Mouse (Mus musculus): ENCODE data around the gene Tmem94. TPM values are rescaled to one million over a fixed set of nuclear protein-coding genes. Genes with fewer than 3 reads are reported as not detected.

Tmem94 gene
- polyA plus RNA-seq, 1 experiment from 2014 or later: 22.9 TPM

DNA sequence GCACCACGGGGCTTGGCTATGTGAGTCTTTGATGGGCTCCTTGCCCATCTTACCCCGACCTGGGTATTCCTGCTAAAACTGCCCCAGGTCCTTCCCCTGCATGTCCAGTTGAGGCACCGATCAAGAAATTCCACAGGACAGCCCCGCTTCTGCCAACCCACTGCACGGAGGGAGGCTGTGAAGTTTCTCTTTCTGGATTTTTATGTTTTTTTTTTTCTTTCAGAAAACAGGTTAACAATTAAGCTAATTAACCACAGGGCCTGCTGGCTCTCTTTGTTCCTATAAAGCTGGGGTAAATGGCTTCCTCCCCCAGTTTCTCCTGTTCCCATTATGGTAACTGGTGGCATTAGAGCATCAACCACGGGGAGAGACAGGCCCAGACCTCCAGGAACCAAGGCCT is 68.8 kb downstream of the Tmem94 start:
- Histone ChIP-seq H3K4me2 (no peak overlapping the region), H3K4me1 (ENCODE audit: control insufficient read depth, insufficient read depth, low read length) (peaks cover 80% of the 10 kb centered on the region), H3K4me3 (ENCODE audit: low read depth, low read length) (no peak overlapping the region), H3K9me3 (replicated peaks; ENCODE audit: control insufficient read depth, low read length) (no peaks in the 10 kb centered on the region), H3K27me3 (ENCODE audit: control insufficient read depth, insufficient read depth, low read length) (no peaks in the 10 kb centered on the region), H3K36me3 (ENCODE audit: control insufficient read depth, insufficient read depth, low read length) (no peaks in the 10 kb centered on the region), H3K9ac (ENCODE audit: low read depth, low read length) (0 out of 2 replicates have a peak overlapping the region, but pooled peaks have one; percentile 48), H3K27ac (ENCODE audit: low read depth, low read length) (peak overlapping the region; percentile 94)
- WGBS (ENCODE audit: insufficient replicate concordance): 79% methylated on average over 6 of the region's 6 CpGs
- ATAC-seq (replicated peaks; ENCODE audit: insufficient number of reproducible peaks, low FRiP score, low TSS enrichment): no peak

DNA sequence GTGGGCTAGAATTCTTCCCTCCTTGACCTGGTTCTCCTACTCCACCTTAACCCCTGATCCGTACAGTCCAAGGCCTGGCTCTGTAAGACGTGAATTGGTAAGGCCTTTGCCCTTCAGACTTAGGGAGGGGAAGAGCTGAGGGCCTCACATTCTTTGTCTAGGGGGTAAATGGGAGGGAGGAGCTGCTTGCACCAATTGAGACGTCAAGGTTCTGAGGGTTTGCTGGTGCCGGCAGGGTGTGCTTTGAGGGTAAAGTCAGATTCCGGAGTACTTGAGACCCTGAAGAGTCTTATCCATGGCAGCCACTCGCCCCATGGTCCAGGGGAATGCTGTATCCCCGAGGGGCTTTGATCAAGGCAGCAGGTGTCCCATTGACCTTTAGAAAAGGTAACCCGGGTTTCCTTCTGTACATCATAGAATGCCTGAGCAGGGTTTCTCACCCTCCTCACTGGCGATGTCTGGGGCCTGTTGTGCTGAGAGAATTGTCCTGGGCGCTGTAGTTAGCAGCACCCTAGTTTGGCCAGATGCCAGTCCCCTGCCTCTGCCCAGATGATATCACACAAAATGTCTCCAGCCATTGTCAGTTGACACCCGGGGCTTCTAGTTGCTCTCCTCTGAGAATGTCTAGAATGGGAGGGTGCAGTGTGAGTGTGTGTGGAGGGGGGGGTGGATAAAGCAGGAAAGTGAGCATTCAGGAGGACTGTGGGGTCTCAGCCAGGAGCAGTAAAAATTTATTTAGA is 71.6 kb downstream of the Tmem94 start:
- Histone ChIP-seq H3K4me1 (ENCODE audit: control insufficient read depth, insufficient read depth, low read length) (peaks cover 75% of the 10 kb centered on the region), H3K9ac (ENCODE audit: low read depth, low read length) (no peak overlapping the region), H3K4me3 (ENCODE audit: low read depth, low read length) (no peak overlapping the region), H3K27me3 (ENCODE audit: control insufficient read depth, insufficient read depth, low read length) (no peaks in the 10 kb centered on the region), H3K27ac (ENCODE audit: low read depth, low read length) (peak overlapping the region; percentile 59), H3K36me3 (ENCODE audit: control insufficient read depth, insufficient read depth, low read length) (no peaks in the 10 kb centered on the region), H3K4me2 (no peak overlapping the region), H3K9me3 (replicated peaks; ENCODE audit: control insufficient read depth, low read length) (no peaks in the 10 kb centered on the region)
- 45% methylated on average over 11 of the region's 11 CpGs for WGBS (ENCODE audit: insufficient replicate concordance)
- no peak for ATAC-seq (replicated peaks; ENCODE audit: insufficient number of reproducible peaks, low FRiP score, low TSS enrichment)

DNA sequence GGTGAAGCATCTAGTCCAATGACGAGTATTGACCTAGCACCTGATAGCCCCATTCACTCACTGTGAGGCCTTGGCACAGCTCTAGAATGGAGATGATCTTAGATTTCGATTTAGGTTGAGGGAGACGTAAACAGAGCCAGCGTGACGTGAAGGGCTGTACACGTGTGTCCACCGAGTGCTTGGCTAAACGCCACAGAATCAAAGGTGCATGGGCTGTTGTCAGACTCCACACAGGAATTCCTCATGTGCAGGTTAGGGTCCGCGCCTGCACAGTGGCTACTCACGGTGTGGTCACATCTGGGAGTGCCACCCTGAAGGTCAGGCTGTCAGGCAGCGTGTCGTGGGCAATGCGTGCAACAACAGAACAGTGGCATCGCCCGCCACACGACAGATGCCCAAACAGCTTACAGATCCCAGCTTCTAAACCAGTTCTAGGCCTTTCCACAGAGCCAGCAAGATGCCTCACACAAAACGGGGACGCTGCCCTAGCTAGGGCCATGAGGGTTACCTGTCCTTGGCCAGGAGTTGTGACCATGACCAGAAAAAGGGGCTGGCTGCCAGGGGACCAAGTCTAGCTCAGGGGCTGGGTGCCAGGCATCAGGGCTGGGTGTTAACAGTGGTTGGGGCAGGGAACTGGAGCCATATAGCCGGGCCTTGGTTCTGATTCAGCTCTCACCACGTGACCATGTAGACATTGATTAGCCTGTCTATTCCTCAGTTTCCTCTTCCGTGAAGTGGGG is 72.5 kb downstream of the Tmem94 start:
- no peaks in the 10 kb centered on the region for H3K36me3 ChIP-seq (ENCODE audit: control insufficient read depth, insufficient read depth, low read length)
- no peak overlapping the region for H3K27ac ChIP-seq (ENCODE audit: low read depth, low read length)
- 91% methylated on average over 22 of the region's 22 CpGs for WGBS (ENCODE audit: insufficient replicate concordance)
- H3K4me3 ChIP-seq (ENCODE audit: low read depth, low read length): no peak overlapping the region
- H3K4me2 ChIP-seq: no peak overlapping the region
- no peaks in the 10 kb centered on the region for H3K27me3 ChIP-seq (ENCODE audit: control insufficient read depth, insufficient read depth, low read length)
- no peak for ATAC-seq (replicated peaks; ENCODE audit: insufficient number of reproducible peaks, low FRiP score, low TSS enrichment)
- H3K9me3 ChIP-seq (replicated peaks; ENCODE audit: control insufficient read depth, low read length): no peaks in the 10 kb centered on the region
- H3K4me1 ChIP-seq (ENCODE audit: control insufficient read depth, insufficient read depth, low read length): peaks cover 75% of the 10 kb centered on the region
- H3K9ac ChIP-seq (ENCODE audit: low read depth, low read length): no peak overlapping the region

DNA sequence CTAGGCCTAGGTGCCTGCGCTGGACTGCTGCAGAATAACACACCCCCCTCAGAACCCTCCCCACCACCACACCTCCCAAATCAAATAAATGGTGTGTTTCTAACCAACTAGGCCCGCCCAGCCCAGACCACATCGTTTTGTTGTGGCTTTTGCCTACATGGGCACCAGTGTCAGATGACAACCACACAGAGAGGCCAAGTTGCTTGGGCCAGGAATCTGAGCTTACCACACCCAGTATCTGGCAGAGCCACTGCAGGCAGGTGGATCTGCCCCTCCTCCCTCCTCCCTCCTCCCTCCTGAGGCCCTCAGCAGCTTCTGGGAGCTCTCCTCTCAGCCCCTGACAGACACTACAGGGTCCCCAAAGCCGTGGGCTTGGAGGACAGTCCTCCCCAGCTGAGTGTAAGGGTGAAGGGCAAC is 73.7 kb downstream of the Tmem94 start:
- no peak overlapping the region for H3K9ac ChIP-seq (ENCODE audit: low read depth, low read length)
- H3K9me3 ChIP-seq (replicated peaks; ENCODE audit: control insufficient read depth, low read length): no peaks in the 10 kb centered on the region
- H3K36me3 ChIP-seq (ENCODE audit: control insufficient read depth, insufficient read depth, low read length): no peaks in the 10 kb centered on the region
- WGBS (ENCODE audit: insufficient replicate concordance): 43% methylated on average over 4 of the region's 4 CpGs
- no peak overlapping the region for H3K4me3 ChIP-seq (ENCODE audit: low read depth, low read length)
- ATAC-seq (replicated peaks; ENCODE audit: insufficient number of reproducible peaks, low FRiP score, low TSS enrichment): no peak
- H3K27ac ChIP-seq (ENCODE audit: low read depth, low read length): peak overlapping the region; percentile 58
- H3K4me2 ChIP-seq: peak overlapping the region; percentile 3
- no peaks in the 10 kb centered on the region for H3K27me3 ChIP-seq (ENCODE audit: control insufficient read depth, insufficient read depth, low read length)
- peaks cover 75% of the 10 kb centered on the region for H3K4me1 ChIP-seq (ENCODE audit: control insufficient read depth, insufficient read depth, low read length)

DNA sequence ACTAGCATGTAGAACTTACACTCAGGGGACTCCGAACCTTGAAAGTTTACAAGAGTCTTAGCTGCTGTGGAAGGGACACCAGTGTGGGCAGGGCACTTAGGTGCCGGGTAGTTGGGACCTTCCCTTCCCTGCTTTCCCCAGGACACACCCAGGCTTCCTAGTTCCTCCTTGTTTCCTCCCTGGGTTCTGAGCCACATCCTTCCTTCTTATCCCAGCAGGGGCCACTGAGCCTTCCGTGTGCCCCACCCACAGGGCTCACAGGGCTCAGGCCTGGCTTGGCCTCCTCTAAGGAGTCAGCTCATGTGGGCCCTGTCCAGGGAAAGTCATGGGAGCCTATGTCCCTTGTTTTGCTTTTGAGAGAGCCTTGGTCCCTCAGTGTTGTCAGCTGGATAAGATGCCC is 74.5 kb downstream of the Tmem94 start:
- H3K9me3 ChIP-seq (replicated peaks; ENCODE audit: control insufficient read depth, low read length): no peaks in the 10 kb centered on the region
- H3K4me2 ChIP-seq: no peak overlapping the region; the same call in 1 of the 2 replicates
- 58% methylated on average over 3 of the region's 3 CpGs for WGBS (ENCODE audit: insufficient replicate concordance)
- no peaks in the 10 kb centered on the region for H3K36me3 ChIP-seq (ENCODE audit: control insufficient read depth, insufficient read depth, low read length)
- peaks cover 71% of the 10 kb centered on the region for H3K4me1 ChIP-seq (ENCODE audit: control insufficient read depth, insufficient read depth, low read length)
- H3K27ac ChIP-seq (ENCODE audit: low read depth, low read length): peak overlapping the region; percentile 62
- peak overlapping the region; percentile 36; the same call in 1 of the 2 replicates for H3K9ac ChIP-seq (ENCODE audit: low read depth, low read length)
- no peaks in the 10 kb centered on the region for H3K27me3 ChIP-seq (ENCODE audit: control insufficient read depth, insufficient read depth, low read length)
- no peak for ATAC-seq (replicated peaks; ENCODE audit: insufficient number of reproducible peaks, low FRiP score, low TSS enrichment)
- no peak overlapping the region for H3K4me3 ChIP-seq (ENCODE audit: low read depth, low read length)

- Histone ChIP-seq H3K4me2 (no peak overlapping the region), H3K27me3 (ENCODE audit: control insufficient read depth, insufficient read depth, low read length) (no peaks in the 10 kb centered on the region), H3K9me3 (replicated peaks; ENCODE audit: control insufficient read depth, low read length) (no peaks in the 10 kb centered on the region; the same call in 1 of the 2 replicates), H3K9ac (ENCODE audit: low read depth, low read length) (no peak overlapping the region), H3K36me3 (ENCODE audit: control insufficient read depth, insufficient read depth, low read length) (peaks cover 11% of the 10 kb centered on the region), H3K27ac (ENCODE audit: low read depth, low read length) (peak overlapping the region; percentile 97), H3K4me3 (ENCODE audit: low read depth, low read length) (no peak overlapping the region), H3K4me1 (ENCODE audit: control insufficient read depth, insufficient read depth, low read length) (peaks cover 71% of the 10 kb centered on the region)
- WGBS (ENCODE audit: insufficient replicate concordance): 79% methylated on average over 6 of the region's 6 CpGs
- ATAC-seq (replicated peaks; ENCODE audit: insufficient number of reproducible peaks, low FRiP score, low TSS enrichment): no peak
Observed at GRCm38 (mm10) chr11:115841044-115841443, 75.8 kb downstream of the Tmem94 start.

DNA sequence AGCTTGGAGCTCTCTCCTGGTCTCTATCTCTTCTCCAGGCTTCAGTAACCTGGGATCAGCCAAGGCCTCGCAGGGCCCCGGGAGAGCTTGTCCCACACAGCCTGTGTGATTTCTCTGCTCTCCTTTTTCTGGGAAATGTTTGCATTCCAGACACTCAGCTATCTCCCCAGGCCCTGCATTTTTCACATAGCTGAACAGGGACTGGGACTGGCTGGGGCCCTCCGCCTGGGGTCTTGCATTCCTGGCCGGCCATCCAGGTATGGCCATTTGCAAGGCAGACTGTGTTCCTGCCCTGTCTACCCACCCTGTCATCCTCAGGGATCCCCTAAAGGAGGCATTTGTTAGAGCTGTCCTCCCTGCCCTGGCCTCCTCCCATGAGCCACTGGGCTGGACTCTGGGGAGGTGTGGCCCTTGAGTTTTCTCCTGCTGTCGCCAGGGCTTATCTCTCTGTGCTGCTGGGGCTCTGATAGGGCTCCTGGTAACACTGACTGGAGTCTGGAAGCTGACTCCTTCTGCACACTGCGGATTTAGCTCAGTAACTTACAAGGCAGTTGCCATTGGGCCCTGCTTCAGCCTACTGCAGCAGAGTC is 76.8 kb downstream of the Tmem94 start:
- Histone ChIP-seq H3K4me2 (peak overlapping the region; percentile 46), H3K4me1 (ENCODE audit: control insufficient read depth, insufficient read depth, low read length) (peaks cover 62% of the 10 kb centered on the region), H3K27me3 (ENCODE audit: control insufficient read depth, insufficient read depth, low read length) (no peaks in the 10 kb centered on the region), H3K9me3 (replicated peaks; ENCODE audit: control insufficient read depth, low read length) (no peaks in the 10 kb centered on the region; the same call in 1 of the 2 replicates), H3K4me3 (ENCODE audit: low read depth, low read length) (no peak overlapping the region), H3K27ac (ENCODE audit: low read depth, low read length) (peak overlapping the region; percentile 97), H3K36me3 (ENCODE audit: control insufficient read depth, insufficient read depth, low read length) (peaks cover 11% of the 10 kb centered on the region), H3K9ac (ENCODE audit: low read depth, low read length) (peak overlapping the region; percentile 43; the same call in 1 of the 2 replicates)
- 2% methylated on average over 6 of the region's 6 CpGs for WGBS (ENCODE audit: insufficient replicate concordance)
- ATAC-seq (replicated peaks; ENCODE audit: insufficient number of reproducible peaks, low FRiP score, low TSS enrichment): peak; percentile 82

GRCm38 (mm10) chr11:115843141-115843890 is 78.1 kb downstream of the Tmem94 start:
- Histone ChIP-seq H3K27ac (ENCODE audit: low read depth, low read length) (peak overlapping the region; percentile 97), H3K4me2 (no peak overlapping the region; the same call in 1 of the 2 replicates), H3K9ac (ENCODE audit: low read depth, low read length) (peak overlapping the region; percentile 44; the same call in 1 of the 2 replicates), H3K4me1 (ENCODE audit: control insufficient read depth, insufficient read depth, low read length) (peaks cover 55% of the 10 kb centered on the region), H3K9me3 (replicated peaks; ENCODE audit: control insufficient read depth, low read length) (no peaks in the 10 kb centered on the region; the same call in 1 of the 2 replicates), H3K27me3 (ENCODE audit: control insufficient read depth, insufficient read depth, low read length) (no peaks in the 10 kb centered on the region), H3K36me3 (ENCODE audit: control insufficient read depth, insufficient read depth, low read length) (peaks cover 11% of the 10 kb centered on the region), H3K4me3 (ENCODE audit: low read depth, low read length) (no peak overlapping the region)
- no peak for ATAC-seq (replicated peaks; ENCODE audit: insufficient number of reproducible peaks, low FRiP score, low TSS enrichment)
- 78% methylated on average over 11 of the region's 14 CpGs for WGBS (ENCODE audit: insufficient replicate concordance)

All from heart, embryonic 11.5 days (tissue).